Mouse (Mus musculus): ENCODE data around the gene Cox8b. TPM values are rescaled to one million over a fixed set of nuclear protein-coding genes. Genes with fewer than 3 reads are reported as not detected.

The Cox8b gene
- not detected for polyA plus RNA-seq (2017; shearing (Covaris generic))

GRCm38 (mm10) chr7:140900220-140900619 lies at the start of gene Cox8b:
TSS of gene Cox8b (minus strand) at chr7:140900446.

GRCm38 (mm10) chr7:140941222-140942051 lies 41.2 kb upstream of the Cox8b start, which contains the start of gene Pgghg:
TSS of gene Pgghg (plus strand) at chr7:140941391.

GRCm38 (mm10) chr7:140920418-140921029 lies 20.3 kb upstream of the Cox8b start, which contains the start of gene Nlrp6:
TSS of gene Nlrp6 (plus strand) at chr7:140920902.

GRCm38 (mm10) chr7:140881696-140882468 lies 18.4 kb downstream of the Cox8b start, which contains the start of the genes Psmd13 and Sirt3:
TSS of gene Psmd13 (plus strand) at chr7:140881968.
TSS of gene Sirt3 (minus strand) at chr7:140882309.

GRCm38 (mm10) chr7:140857550-140858505 lies 42.4 kb downstream of the Cox8b start, which contains the start of gene Bet1l:
TSS of gene Bet1l (minus strand) at chr7:140857577.

GRCm38 (mm10) chr7:140856785-140857549 lies 43.3 kb downstream of the Cox8b start, which contains the start of gene Ric8a:
TSS of gene Ric8a (plus strand) at chr7:140856957.

GRCm38 (mm10) chr7:140855860-140856784 lies 44.1 kb downstream of the Cox8b start, which contains the start of gene Gm45785:
TSS of gene Gm45785 (minus strand) at chr7:140856331.

Other genes with a start within 250 kb of the Cox8b start
- 0.02 TPM for gene Olfr539, start 240.5 kb downstream of the Cox8b start, polyA plus RNA-seq (2017; shearing (Covaris generic))
- not detected for gene Olfr45, start 218.5 kb downstream of the Cox8b start, polyA plus RNA-seq (2017; shearing (Covaris generic))
- gene Olfr541, start 203.2 kb downstream of the Cox8b start, polyA plus RNA-seq (2017; shearing (Covaris generic)) = not detected
- not detected for gene Cyp2e1, start 136.7 kb downstream of the Cox8b start, polyA plus RNA-seq (2017; shearing (Covaris generic))
- gene Syce1, start 112.6 kb downstream of the Cox8b start, polyA plus RNA-seq (2017; shearing (Covaris generic)) = 0.40 TPM
- gene Zfp941, start 78.3 kb downstream of the Cox8b start, polyA plus RNA-seq (2017; shearing (Covaris generic)) = 0.46 TPM
- gene Urah, start 65.4 kb downstream of the Cox8b start, polyA plus RNA-seq (2017; shearing (Covaris generic)) = not detected
- gene Scgb1c1, start 54.9 kb downstream of the Cox8b start, polyA plus RNA-seq (2017; shearing (Covaris generic)) = not detected
- not detected for gene Odf3, start 52.6 kb downstream of the Cox8b start, polyA plus RNA-seq (2017; shearing (Covaris generic))
- gene Gm45785, start 44.1 kb downstream of the Cox8b start, polyA plus RNA-seq (2017; shearing (Covaris generic)) = not detected
- 163 TPM for gene Ric8a, start 43.5 kb downstream of the Cox8b start, polyA plus RNA-seq (2017; shearing (Covaris generic))
- gene Bet1l, start 42.9 kb downstream of the Cox8b start, polyA plus RNA-seq (2017; shearing (Covaris generic)) = 65.2 TPM
- gene Psmd13, start 18.5 kb downstream of the Cox8b start, polyA plus RNA-seq (2017; shearing (Covaris generic)) = 270 TPM
- gene Sirt3, start 18.1 kb downstream of the Cox8b start, polyA plus RNA-seq (2017; shearing (Covaris generic)) = 10.4 TPM
- gene Nlrp6, start 20.5 kb upstream of the Cox8b start, polyA plus RNA-seq (2017; shearing (Covaris generic)) = not detected
- 40.2 TPM for gene Pgghg, start 40.9 kb upstream of the Cox8b start, polyA plus RNA-seq (2017; shearing (Covaris generic))
- 0.98 TPM for gene Ifitm5, start 49.8 kb upstream of the Cox8b start, polyA plus RNA-seq (2017; shearing (Covaris generic))
- not detected for gene Gm45717, start 55.5 kb upstream of the Cox8b start, polyA plus RNA-seq (2017; shearing (Covaris generic))
- gene Ifitm2, start 55.5 kb upstream of the Cox8b start, polyA plus RNA-seq (2017; shearing (Covaris generic)) = 30.3 TPM
- gene Ifitm1, start 66.8 kb upstream of the Cox8b start, polyA plus RNA-seq (2017; shearing (Covaris generic)) = not detected
- gene Ifitm3, start 110.3 kb upstream of the Cox8b start, polyA plus RNA-seq (2017; shearing (Covaris generic)) = 8.5 TPM
- not detected for gene Ifitm6, start 117.5 kb upstream of the Cox8b start, polyA plus RNA-seq (2017; shearing (Covaris generic))
- not detected for gene Gm17387, start 128.7 kb upstream of the Cox8b start, polyA plus RNA-seq (2017; shearing (Covaris generic))
- 15.5 TPM for gene B4galnt4, start 160.7 kb upstream of the Cox8b start, polyA plus RNA-seq (2017; shearing (Covaris generic))
- 411 TPM for gene Pkp3, start 177.8 kb upstream of the Cox8b start, polyA plus RNA-seq (2017; shearing (Covaris generic))
- 274 TPM for gene Sigirr, start 200.1 kb upstream of the Cox8b start, polyA plus RNA-seq (2017; shearing (Covaris generic))
- not detected for gene Ano9, start 217.4 kb upstream of the Cox8b start, polyA plus RNA-seq (2017; shearing (Covaris generic))
- gene Ptdss2, start 221.9 kb upstream of the Cox8b start, polyA plus RNA-seq (2017; shearing (Covaris generic)) = 8.9 TPM

Data from CD4-positive, CD25-positive, alpha-beta regulatory T cell, adult 9 weeks (primary cell).